Mouse (Mus musculus) layer of hippocampus, postnatal 36 days (tissue): ENCODE measurements around the gene Lmo2. TPM values are rescaled to one million over a fixed set of nuclear protein-coding genes. Genes with fewer than 3 reads are reported as not detected.
A peak's percentile ranks its signal among the peaks of the same experiment; 100 is the strongest.

Source experiments
- DNase-seq, 2 experiments: peaks; one replicate each; pipeline ENCODE4 v3.0.0; 2022
- total RNA-seq, 2 experiments: library from RNA; stranded (reverse); gene quantifications; 2 replicates each; pipeline ENCODE4 v1.2.3; 2021

The Lmo2 gene
- total RNA-seq, 2 experiments from 2014 or later = 20.0 TPM

- DNase-seq = no peak
These were observed 12.9 kb upstream of the Lmo2 start for GRCm38 (mm10) chr2:103944859-103945258.

GRCm38 (mm10) chr2:103945571-103946092, 12.2 kb upstream of the Lmo2 start:
- no peak for DNase-seq

GRCm38 (mm10) chr2:103946892-103947291, 10.9 kb upstream of the Lmo2 start:
- DNase-seq = no peak

- DNase-seq = no peak
These were observed 9.7 kb upstream of the Lmo2 start for GRCm38 (mm10) chr2:103947982-103948655.

GRCm38 (mm10) chr2:103953050-103953835, 4.5 kb upstream of the Lmo2 start:
- DNase-seq = peak in 1 of 2 experiments; percentile 20

- DNase-seq = no peak
These were observed 2.1 kb upstream of the Lmo2 start for GRCm38 (mm10) chr2:103955714-103956113.

GRCm38 (mm10) chr2:103956867-103957266, 919 bp upstream of the Lmo2 start:
- no peak for DNase-seq

- DNase-seq = no peak
These were observed 848 bp downstream of the Lmo2 start for GRCm38 (mm10) chr2:103958634-103959033.

GRCm38 (mm10) chr2:103959066-103959465, 1.3 kb downstream of the Lmo2 start:
- DNase-seq = no peak

GRCm38 (mm10) chr2:103959574-103959973, 1.8 kb downstream of the Lmo2 start:
- DNase-seq = no peak

- no peak for DNase-seq
These were observed 4.6 kb downstream of the Lmo2 start for GRCm38 (mm10) chr2:103962349-103962748.

- no peak for DNase-seq
These were observed 7.6 kb downstream of the Lmo2 start for GRCm38 (mm10) chr2:103965391-103965790.

GRCm38 (mm10) chr2:103968186-103968585, 10.4 kb downstream of the Lmo2 start:
- no peak for DNase-seq

GRCm38 (mm10) chr2:103968919-103969436, 11.2 kb downstream of the Lmo2 start:
- DNase-seq = no peak

GRCm38 (mm10) chr2:103969437-103970040, 11.8 kb downstream of the Lmo2 start:
- peak; percentile 61 to 67 for DNase-seq

GRCm38 (mm10) chr2:103970041-103970790, 12.4 kb downstream of the Lmo2 start:
- peak; percentile 40 to 44 for DNase-seq

GRCm38 (mm10) chr2:103970791-103971649, 13.2 kb downstream of the Lmo2 start:
- DNase-seq = no peak

GRCm38 (mm10) chr2:103971838-103972237, 14.1 kb downstream of the Lmo2 start:
- no peak for DNase-seq

- DNase-seq = no peak
These were observed 18.1 kb downstream of the Lmo2 start for GRCm38 (mm10) chr2:103975904-103976303.

GRCm38 (mm10) chr2:103977216-103977615, 19.4 kb downstream of the Lmo2 start:
- DNase-seq = no peak

- no peak for DNase-seq
These were observed 19.9 kb downstream of the Lmo2 start for GRCm38 (mm10) chr2:103977716-103978115.
